Mouse (Mus musculus) adrenal gland, postnatal 25 days (tissue): ENCODE results near the gene Cblc. TPM values are rescaled to one million over a fixed set of nuclear protein-coding genes. Genes with fewer than 3 reads are reported as not detected.

Experiments used
- DNase-seq: peaks from one replicate; pipeline ENCODE4 v3.0.0; 2021; ENCODE audit warnings: mixed read lengths
- total RNA-seq: library from RNA; stranded (reverse); gene quantifications from 2 replicates; pipeline ENCODE4 v1.2.3, GENCODE M21; 2021

Cblc gene
- total RNA-seq, 1 experiment from 2014 or later, result 0.55 TPM

- no peak for DNase-seq
These were observed 14.0 kb downstream of the Cblc start for GRCm38 (mm10) chr7:19782645-19783044.

DNA sequence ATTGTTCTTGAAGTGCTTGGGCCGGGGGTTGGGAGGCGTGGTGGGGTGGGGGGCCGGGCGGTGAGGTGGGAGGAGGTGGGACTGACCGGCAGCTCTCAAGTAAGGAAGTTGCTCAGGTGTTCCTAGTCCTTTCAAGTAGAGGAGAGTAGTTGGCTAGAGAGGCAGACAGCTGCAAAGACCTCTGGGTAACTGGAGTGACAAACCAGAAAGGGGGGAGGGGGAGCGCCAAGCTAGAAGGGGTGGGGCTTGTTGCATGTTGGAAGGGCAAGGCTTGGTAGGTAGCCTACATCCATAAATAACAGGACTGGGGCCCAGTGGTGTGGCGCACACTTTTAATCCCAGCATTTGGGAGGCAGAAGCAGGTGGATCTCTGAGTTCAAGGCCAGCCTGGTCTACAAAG, 14.9 kb downstream of the Cblc start:
- DNase-seq, result no peak

GRCm38 (mm10) chr7:19779903-19780302, 16.7 kb downstream of the Cblc start:
- no peak for DNase-seq

- DNase-seq, result no peak
These were observed 18.0 kb downstream of the Cblc start for GRCm38 (mm10) chr7:19778645-19779044.

- no peak for DNase-seq
These were observed 19.4 kb downstream of the Cblc start for GRCm38 (mm10) chr7:19777049-19777723.

GRCm38 (mm10) chr7:19771682-19772081, 24.9 kb downstream of the Cblc start:
- DNase-seq, result no peak

DNA sequence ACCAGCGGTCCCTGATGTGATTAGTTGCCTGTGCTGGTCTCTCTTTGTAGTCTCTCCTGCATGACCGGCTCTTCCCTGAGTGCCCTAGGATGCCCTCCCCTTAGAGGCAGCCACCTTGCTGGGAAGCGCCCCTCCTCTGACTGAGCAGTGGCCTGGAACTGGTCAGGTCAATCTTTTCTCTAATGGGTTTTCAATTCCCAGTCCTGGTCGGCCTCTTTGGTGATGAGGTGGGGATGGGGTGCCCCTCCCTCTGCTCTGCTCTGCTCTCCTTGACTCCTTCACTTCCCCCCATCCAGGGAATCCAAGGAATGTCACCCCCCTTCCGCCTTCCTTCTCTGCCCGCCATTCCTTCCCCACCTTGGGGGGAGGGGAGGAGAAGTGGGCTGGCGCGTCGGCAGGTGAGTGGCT, 25.6 kb downstream of the Cblc start, which contains the start of gene Bcam:
TSS of gene Bcam (minus strand) at position 33 of the 408 bp plus-strand sequence.
- DNase-seq, result no peak

DNA sequence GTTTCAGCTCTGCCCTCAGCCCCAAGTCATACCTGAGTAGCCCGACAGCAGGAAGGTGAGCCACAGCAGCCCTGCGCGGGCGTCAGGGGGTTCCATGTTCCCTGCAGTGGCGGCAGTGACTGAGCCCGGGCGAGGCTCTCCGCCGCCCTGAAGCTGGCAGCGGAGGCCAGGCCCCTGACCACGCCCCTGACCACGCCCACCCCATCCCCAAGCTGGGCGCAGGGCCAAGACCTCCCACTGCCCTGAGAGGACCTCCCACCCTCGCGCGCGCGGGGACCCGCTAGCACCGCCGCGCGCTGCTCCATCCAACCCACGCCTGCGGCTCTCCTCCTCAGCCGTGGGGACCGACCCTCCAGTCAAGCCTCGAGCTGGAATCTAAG, 26.2 kb downstream of the Cblc start:
- DNase-seq, result peak; percentile 94

GRCm38 (mm10) chr7:19769434-19770374, 26.9 kb downstream of the Cblc start:
- no peak for DNase-seq

- no peak for DNase-seq
These were observed 27.6 kb downstream of the Cblc start for GRCm38 (mm10) chr7:19769001-19769400.

DNA sequence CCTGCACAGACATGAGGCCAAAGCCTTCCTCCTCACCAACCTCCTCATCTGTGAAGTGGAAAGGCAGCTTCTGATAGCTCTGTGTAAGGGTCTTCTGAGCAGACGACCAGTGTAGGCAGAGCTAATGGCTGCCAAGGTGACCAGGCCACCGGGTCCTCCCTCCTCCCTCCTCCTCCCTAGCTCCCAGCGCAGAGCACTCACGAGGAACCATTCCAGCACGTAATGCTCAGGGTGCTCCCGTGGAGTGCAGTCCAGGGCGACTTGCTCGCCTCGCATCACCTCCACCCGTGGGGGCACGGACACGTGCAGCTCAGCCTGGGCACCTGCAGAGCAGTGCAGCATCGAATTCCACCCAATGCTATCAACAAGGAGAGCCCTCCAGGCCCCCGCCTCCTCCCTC, 28.4 kb downstream of the Cblc start:
- no peak for DNase-seq

- no peak for DNase-seq
These were observed 32.0 kb downstream of the Cblc start for GRCm38 (mm10) chr7:19764581-19764980.

- DNase-seq, result no peak
These were observed 32.7 kb downstream of the Cblc start for GRCm38 (mm10) chr7:19763829-19764477.

DNA sequence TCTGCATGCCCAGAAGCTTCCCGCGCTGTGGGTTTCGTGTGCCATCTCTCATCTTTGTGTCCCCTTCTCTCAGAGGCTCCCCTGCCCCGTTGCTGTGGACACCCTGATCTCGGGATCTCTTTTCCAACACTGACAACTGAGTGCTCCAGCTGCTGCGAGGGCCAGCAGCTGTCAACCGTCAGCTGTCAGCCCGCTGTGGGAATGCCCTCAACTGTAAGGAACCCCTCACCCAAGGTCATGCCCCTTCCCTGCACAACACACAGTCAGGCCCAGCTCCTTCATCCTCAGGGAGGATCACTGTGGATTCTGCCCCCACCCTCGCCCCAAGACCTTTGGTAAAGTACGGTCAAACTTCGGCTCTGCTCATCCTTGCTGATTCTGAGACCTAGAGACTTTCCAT, 34.3 kb downstream of the Cblc start:
- DNase-seq, result no peak

- DNase-seq, result no peak
These were observed 36.6 kb downstream of the Cblc start for GRCm38 (mm10) chr7:19760021-19760420.

DNA sequence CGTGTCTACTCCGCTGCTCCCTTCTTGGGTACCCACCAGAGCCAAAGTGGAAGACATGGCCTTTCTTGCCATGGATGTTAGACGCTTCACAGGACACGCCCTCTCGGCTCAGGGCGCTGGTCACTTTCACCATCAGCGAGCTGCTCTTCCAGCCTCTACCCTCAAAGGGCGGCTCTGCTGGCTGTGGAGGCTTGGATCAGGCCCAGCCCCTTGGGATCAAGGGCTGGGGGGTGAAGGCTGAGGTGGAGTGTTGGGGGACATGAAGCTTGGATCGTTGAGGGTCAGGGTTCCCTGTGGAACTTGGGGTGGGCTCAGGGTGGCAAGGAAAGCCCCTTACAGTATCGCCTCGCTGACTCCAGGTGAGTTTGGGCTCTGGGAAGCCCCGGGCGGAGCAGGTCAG, 38.0 kb downstream of the Cblc start:
- DNase-seq, result no peak

DNA sequence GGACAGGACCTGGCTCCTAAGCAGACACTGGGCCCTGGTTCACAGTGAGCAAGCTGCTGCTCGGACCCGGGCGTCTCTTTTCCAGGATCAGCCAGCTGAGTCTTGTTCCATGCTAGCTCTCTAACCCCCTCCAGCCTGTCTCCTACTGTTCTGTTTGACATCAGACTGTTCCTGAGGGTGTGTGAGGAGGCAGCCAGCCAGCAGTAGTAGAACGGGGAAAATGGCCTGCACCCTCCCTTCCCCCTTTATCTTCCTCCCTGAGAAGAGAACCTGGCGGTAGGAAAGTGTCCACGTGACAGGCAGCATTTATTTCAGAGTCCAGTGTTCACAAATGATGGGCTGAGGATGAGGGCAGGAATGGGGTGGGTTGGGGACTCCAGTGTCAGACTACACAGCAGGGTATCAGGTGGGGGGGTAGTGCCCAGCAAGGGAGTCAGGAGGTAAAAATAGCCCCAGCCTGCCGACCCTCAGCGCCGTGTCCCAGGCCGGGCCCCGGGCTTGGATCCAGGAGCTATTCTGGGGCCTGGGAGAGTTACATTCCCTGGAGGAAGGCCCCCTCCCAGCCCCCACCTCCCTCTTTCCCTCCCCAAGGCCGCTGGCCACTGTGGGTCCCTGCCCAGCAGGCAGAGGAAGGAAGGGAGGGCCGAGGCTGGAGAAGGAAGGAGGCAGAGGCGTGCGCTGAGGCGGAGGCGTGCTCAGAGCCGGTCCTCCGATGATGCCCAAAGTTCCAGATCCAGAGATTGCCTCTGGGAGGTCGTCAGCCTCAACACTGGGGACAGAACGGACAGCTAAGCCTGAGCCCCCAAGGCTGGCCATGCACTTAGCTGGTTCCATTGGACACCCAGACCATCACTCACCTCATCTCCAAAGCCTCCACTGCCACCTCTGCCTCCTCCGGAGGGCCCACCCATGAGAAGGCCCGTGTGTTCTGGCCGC, 40.5 kb downstream of the Cblc start:
- peak; percentile 66 for DNase-seq

DNA sequence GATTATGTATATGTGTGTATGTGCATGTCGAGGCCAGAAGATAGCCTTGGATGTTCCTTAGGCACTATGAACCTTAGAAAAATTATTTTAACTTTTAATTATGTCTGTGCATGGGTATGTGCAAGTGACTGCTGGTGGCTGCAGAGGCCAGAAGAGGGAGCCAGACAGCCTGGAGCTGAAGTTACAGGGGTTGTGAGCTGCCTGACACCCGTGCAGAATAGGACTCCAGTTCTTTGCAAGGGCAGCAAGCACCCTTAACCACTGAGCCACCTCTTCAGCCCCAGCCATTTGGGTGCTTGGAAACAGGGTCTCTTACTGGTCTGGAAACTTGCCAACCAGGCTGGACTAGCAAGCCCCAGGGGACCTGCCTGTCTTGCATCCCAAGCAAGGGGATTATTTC, 41.6 kb downstream of the Cblc start:
- no peak for DNase-seq

GRCm38 (mm10) chr7:19754065-19754464, 42.5 kb downstream of the Cblc start:
- DNase-seq, result no peak

GRCm38 (mm10) chr7:19753587-19753986, 43.0 kb downstream of the Cblc start:
- DNase-seq, result peak; percentile 42

DNA sequence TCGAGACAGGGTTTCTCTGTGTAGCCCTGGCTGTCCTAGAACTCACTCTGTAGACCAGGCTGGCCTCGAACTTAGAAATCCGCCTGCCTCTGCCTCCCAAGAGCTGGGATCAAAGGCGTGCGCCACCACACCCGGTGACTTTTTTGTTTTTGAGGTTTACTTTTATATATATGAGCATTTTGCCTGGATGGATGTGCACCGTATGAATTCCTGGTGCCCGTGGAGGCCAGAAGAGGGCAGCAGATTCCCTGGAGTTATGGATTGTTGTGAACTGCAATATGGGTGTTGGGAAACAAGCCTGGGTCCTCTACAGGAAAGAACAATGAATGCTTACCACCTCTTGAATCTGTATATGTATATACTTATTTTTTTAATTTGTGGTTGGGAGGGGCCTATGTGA, 44.0 kb downstream of the Cblc start:
- DNase-seq, result peak; percentile 30

- peak; percentile 33 for DNase-seq
These were observed 45.6 kb downstream of the Cblc start for GRCm38 (mm10) chr7:19751070-19751383.
